Mouse (Mus musculus) liver, embryonic 16.5 days (tissue): ENCODE results near the gene Rora. TPM values are rescaled to one million over a fixed set of nuclear protein-coding genes. Genes with fewer than 3 reads are reported as not detected.
A peak's percentile ranks its signal among the peaks of the same experiment; 100 is the strongest.

Experiments used
- ATAC-seq: fragments of 200-750 bp; cut with Nextera tagmentation; 2 replicates; pipeline ENCODE4 v1.8.0; 2017; ENCODE audit warnings: low read depth, mild to moderate bottlenecking, moderate number of reproducible peaks, moderate library complexity
- H3K27ac ChIP-seq: fragments of 300-500 bp; sonication (generic); 2 replicates; pipeline ENCODE4 v1.5.1; 2014; ENCODE audit warnings: mild to moderate bottlenecking, low read length
- H3K27me3 ChIP-seq: fragments of 300-500 bp; sonication (generic); 2 replicates; pipeline ENCODE4 v1.6.1; 2014; ENCODE audit warnings: low read depth, low read length, mixed read lengths; ENCODE audit not compliant: control insufficient read depth, insufficient read depth
- H3K36me3 ChIP-seq: fragments of 300-500 bp; sonication (generic); 2 replicates; pipeline ENCODE4 v1.6.1; 2014; ENCODE audit warnings: mild to moderate bottlenecking; ENCODE audit not compliant: control insufficient read depth, insufficient read depth
- H3K4me1 ChIP-seq: fragments of 300-500 bp; sonication (generic); 2 replicates; pipeline ENCODE4 v1.6.1; 2014; ENCODE audit warnings: low read depth, low read length, mixed read lengths; ENCODE audit not compliant: control insufficient read depth
- H3K4me2 ChIP-seq: fragments of 300-500 bp; sonication (generic); 2 replicates; pipeline ENCODE4 v1.6.1; 2014; ENCODE audit warnings: low read depth, low read length, mixed read lengths
- H3K4me3 ChIP-seq: fragments of 300-500 bp; sonication (generic); 2 replicates; pipeline ENCODE4 v1.5.1; 2014; ENCODE audit warnings: low read depth, mild to moderate bottlenecking, low read length
- H3K9ac ChIP-seq: fragments of 300-500 bp; sonication (generic); 2 replicates; pipeline ENCODE4 v1.6.1; 2014; ENCODE audit warnings: low read depth, low read length
- H3K9me3 ChIP-seq: fragments of 300-500 bp; sonication (generic); replicated peaks from 2 replicates; pipeline ENCODE4 v1.6.1; 2016; ENCODE audit warnings: low read length; ENCODE audit not compliant: control insufficient read depth
- WGBS: fragments of 180-500 bp; shearing (Covaris S2); extraction: QIAGEN DNeasy Blood & Tissue Kit; methylation state at CpG from one replicate; pipeline ENCODE4 v1.1.7; 2014; ENCODE audit not compliant: insufficient replicate concordance; 5-methylcytosine and 5-hydroxymethylcytosine counted together
- polyA plus RNA-seq: library from polyadenylated mRNA; unstranded; fragments of >200 nt; fragmentation: Nextera tagmentation; extraction: Ambion mirVana; gene quantifications from 2 replicates; pipeline ENCODE4 v1.2.1, GENCODE M21; 2015

Gene Rora
- polyA plus RNA-seq, 1 experiment from 2014 or later: 10.6 TPM

DNA sequence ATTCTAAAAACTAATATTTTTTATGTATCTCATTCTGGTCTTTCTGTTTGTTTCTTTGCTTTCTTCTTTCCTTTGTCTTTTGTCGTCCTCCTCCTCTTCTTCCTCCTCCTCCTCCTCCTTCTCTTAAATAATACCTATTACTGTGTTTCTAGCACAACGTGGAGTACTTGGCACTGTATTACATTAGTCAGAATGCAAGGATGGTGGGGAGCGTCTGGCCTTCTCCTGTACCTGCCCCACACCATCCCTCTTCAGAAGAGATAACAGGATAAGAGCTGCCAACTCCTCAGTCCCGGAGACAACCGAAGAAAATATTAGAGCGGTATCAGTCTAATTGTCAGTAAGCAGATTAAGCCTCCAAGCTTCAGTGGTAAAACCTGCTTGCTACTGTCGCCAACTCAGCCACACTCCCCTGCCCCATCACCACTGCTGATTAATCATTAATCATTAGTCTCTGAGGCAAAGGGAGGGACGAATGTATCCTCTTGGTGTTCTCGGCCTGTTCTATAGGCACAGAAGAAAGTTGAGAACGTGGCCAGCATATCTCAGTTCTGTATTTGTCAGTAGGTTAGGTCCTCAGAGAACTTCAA, 521.0 kb downstream of the Rora start:
- 23% methylated on average over 10 of the region's 10 CpGs for WGBS
- no peak overlapping the region for H3K27ac ChIP-seq
- no peaks in the 10 kb centered on the region for H3K4me1 ChIP-seq
- peak; percentile 67 for ATAC-seq
- H3K4me2 ChIP-seq: peak overlapping the region; percentile 6; the same call in 1 of the 2 replicates
- no peaks in the 10 kb centered on the region for H3K36me3 ChIP-seq
- H3K9ac ChIP-seq: no peak overlapping the region
- no peak overlapping the region for H3K4me3 ChIP-seq
- H3K27me3 ChIP-seq: no peaks in the 10 kb centered on the region
- H3K9me3 ChIP-seq: no peaks in the 10 kb centered on the region

DNA sequence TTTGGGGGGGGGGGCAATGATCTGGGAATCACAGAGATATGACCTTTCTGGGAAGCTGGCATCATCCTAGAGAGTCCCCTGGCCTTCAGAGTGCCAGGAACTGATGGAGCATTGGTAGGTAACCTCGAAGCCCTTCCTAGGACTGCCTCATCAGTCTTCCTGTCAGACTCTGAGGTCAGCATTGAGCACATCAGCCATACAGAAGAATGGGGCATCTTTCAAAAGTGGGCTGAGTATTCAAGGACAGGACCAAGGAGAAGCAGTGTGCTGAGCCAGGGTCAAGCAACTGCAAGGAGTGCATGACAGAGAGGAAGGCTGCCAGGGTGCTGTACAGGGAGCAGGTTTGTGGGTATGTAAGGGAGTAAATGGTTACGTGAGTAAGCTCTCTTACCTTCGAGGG, 523.4 kb downstream of the Rora start:
- WGBS: 53% methylated on average over 3 of the region's 3 CpGs
- no peaks in the 10 kb centered on the region for H3K27me3 ChIP-seq

DNA sequence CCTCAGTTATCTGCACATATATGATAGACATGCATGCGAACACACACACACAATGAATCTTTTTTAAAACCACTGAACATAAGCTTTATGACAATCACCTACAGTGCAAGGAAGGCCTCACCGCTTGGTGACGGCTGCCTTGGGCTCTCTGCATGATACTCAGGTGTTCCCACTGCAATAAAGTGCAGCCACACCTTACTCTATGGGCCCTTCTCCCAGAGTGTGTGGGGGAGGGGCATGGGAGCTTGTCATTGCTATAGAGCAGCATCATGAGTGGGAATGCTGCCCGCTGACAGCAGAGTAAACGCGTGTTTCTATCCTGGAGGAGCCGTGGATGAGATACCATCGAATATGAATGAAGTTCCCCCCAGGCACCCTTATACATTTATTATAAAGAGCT, 525.6 kb downstream of the Rora start:
- Histone ChIP-seq H3K27me3 (no peaks in the 10 kb centered on the region), H3K4me3 (no peak overlapping the region), H3K4me2 (no peak overlapping the region), H3K9ac (no peak overlapping the region), H3K27ac (no peak overlapping the region), H3K4me1 (no peaks in the 10 kb centered on the region), H3K9me3 (no peaks in the 10 kb centered on the region), H3K36me3 (no peaks in the 10 kb centered on the region)
- WGBS: 83% methylated on average over 8 of the region's 8 CpGs
- ATAC-seq: no peak

More for the DNA sequence above, 523.4 kb downstream of the Rora start:
- H3K9me3 ChIP-seq: no peaks in the 10 kb centered on the region
- H3K4me3 ChIP-seq: no peak overlapping the region
- no peak overlapping the region for H3K27ac ChIP-seq
- H3K4me2 ChIP-seq: no peak overlapping the region
- H3K36me3 ChIP-seq: no peaks in the 10 kb centered on the region
- H3K9ac ChIP-seq: no peak overlapping the region
- ATAC-seq: no peak
- no peaks in the 10 kb centered on the region for H3K4me1 ChIP-seq

DNA sequence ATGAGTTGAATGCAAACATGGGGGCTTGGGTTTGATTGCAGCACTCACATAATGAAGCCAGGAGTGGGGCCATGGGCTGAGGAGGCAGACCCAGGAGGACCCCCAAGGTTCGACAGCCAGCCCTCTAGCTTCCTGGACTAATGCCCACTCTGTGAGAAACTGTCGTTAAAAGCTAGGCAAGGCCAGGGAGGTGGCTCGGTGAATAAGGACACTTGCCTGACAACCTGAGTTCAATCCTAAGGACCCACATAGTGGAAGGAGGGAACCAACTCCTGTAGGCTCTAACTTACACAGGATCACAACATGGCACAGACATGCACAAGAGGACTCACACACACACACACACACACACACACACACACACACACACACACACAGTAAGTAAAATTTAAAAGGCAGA, 527.4 kb downstream of the Rora start:
- ATAC-seq: 0 out of 2 replicates have a peak, but pooled peaks have one; percentile 7
- Histone ChIP-seq H3K27me3 (no peaks in the 10 kb centered on the region), H3K36me3 (no peaks in the 10 kb centered on the region), H3K27ac (peak overlapping the region; percentile 31), H3K4me3 (no peak overlapping the region), H3K4me1 (no peaks in the 10 kb centered on the region), H3K9me3 (no peaks in the 10 kb centered on the region), H3K9ac (no peak overlapping the region), H3K4me2 (no peak overlapping the region)
- 35% methylated on average over 3 of the region's 3 CpGs for whole genome bisulfite sequencing

DNA sequence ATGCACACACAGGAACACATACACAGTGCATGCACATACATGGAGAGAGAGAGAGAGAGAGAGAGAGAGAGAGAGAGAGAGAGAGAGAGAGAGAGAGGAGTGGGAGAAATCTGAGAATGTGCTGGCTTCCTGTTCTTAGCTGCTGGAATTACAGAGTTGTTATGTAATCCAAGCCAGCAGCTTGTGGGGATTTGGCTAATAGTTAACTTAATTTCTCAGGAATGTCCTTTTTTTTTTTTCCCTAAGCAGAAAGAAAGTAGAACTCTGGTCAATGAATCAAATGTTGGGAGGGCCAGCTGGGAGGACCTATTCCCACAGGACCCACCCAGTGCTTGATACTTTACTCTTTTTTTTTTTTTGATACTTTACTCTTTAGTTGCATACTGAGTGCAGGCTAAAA, 527.8 kb downstream of the Rora start:
- peak overlapping the region; percentile 31 for H3K27ac ChIP-seq
- H3K9me3 ChIP-seq: no peaks in the 10 kb centered on the region
- ATAC-seq: 0 out of 2 replicates have a peak, but pooled peaks have one; percentile 19
- no peak overlapping the region for H3K9ac ChIP-seq
- no peak overlapping the region for H3K4me3 ChIP-seq
- H3K36me3 ChIP-seq: no peaks in the 10 kb centered on the region
- no peaks in the 10 kb centered on the region for H3K4me1 ChIP-seq
- no peaks in the 10 kb centered on the region for H3K27me3 ChIP-seq
- no peak overlapping the region for H3K4me2 ChIP-seq

DNA sequence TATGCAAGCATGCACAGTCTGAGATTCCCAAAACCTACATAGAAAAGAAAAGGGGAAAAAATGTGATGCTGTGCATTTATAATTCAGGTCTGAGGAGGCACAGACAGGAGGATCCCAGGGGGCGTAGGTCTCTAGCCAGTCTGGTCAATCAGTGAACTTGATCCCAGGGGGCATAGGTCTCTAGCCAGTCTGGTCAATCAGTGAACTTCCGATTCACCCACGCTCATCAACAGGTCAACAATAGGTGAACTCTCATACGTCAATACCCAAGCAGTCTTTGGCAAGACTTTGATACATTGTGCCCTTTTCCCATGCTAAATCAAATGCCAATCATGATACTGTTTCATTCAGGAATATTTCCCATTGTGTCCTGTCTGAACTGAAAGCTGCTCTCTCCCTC, 530.3 kb downstream of the Rora start:
- ATAC-seq: peak; percentile 75
- H3K4me1 ChIP-seq: no peaks in the 10 kb centered on the region
- no peaks in the 10 kb centered on the region for H3K27me3 ChIP-seq
- H3K4me2 ChIP-seq: no peak overlapping the region
- H3K9me3 ChIP-seq: no peaks in the 10 kb centered on the region
- H3K9ac ChIP-seq: no peak overlapping the region
- no peak overlapping the region for H3K4me3 ChIP-seq
- no peaks in the 10 kb centered on the region for H3K36me3 ChIP-seq
- H3K27ac ChIP-seq: no peak overlapping the region; the same call in 1 of the 2 replicates
- 54% methylated on average over 4 of the region's 4 CpGs for WGBS

GRCm38 (mm10) chr9:69190726-69191125, 537.1 kb downstream of the Rora start:
- Histone ChIP-seq H3K9ac (no peak overlapping the region), H3K4me2 (no peak overlapping the region), H3K4me1 (no peaks in the 10 kb centered on the region), H3K27ac (no peak overlapping the region), H3K27me3 (no peaks in the 10 kb centered on the region), H3K36me3 (no peaks in the 10 kb centered on the region), H3K9me3 (no peaks in the 10 kb centered on the region), H3K4me3 (no peak overlapping the region)
- 0% methylated on average over 1 of the region's 1 CpGs for WGBS
- no peak for ATAC-seq

- no peak overlapping the region for H3K4me3 ChIP-seq
- H3K36me3 ChIP-seq: no peaks in the 10 kb centered on the region
- 64% methylated on average over 8 of the region's 8 CpGs for WGBS
- H3K4me2 ChIP-seq: no peak overlapping the region
- no peak for ATAC-seq
- H3K27ac ChIP-seq: no peak overlapping the region
- H3K27me3 ChIP-seq: no peaks in the 10 kb centered on the region
- no peak overlapping the region for H3K9ac ChIP-seq
- H3K4me1 ChIP-seq: no peaks in the 10 kb centered on the region
- H3K9me3 ChIP-seq: no peaks in the 10 kb centered on the region
These were observed 538.9 kb downstream of the Rora start for GRCm38 (mm10) chr9:69192446-69192845.

DNA sequence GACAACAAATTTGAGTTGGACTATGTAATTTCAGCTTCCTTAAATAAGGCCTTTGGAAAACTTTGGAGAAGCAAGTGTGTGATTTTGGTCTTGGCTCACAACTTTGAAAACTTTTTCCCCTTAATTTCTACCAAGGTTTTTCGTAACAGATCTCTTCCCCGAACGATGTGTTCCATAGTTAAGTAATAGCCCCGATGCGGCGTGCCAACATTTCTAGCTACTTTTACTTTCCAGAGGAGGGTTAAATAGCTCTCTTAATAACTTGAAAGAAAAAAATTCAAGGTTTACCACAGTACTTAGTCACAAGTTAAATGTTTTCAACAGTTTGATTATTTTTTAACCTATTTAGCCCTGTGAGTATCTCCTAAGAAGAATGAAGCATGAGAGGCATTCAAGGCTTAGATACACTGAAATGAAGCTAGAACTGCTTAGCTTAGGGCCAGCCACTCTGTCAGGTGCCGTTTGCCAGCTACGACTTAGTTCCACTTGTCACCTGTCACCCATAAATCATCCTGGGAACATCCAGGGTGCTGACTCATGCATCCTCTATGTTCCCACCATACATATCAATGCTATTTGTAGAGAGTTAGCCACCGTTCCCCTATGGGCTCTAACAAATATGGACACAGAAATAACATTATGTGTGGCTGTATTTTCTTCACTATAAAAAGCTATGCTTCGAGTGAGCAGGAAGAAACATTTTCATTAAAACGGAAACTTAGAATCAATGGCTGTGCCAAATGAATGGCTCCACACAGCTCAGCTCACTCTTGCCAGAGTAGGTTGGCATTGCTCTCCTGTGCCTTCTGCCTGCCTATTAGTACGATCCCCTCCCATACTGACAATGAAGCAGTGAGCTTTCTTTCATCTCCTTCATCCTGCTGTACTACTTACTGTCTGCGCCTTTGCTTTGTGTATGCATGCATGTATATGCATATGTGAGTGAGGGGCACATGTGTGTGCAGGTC, 541.3 kb downstream of the Rora start:
- H3K4me1 ChIP-seq: no peaks in the 10 kb centered on the region
- no peaks in the 10 kb centered on the region for H3K9me3 ChIP-seq
- H3K4me3 ChIP-seq: no peak overlapping the region
- H3K27ac ChIP-seq: no peak overlapping the region
- H3K36me3 ChIP-seq: no peaks in the 10 kb centered on the region
- no peaks in the 10 kb centered on the region for H3K27me3 ChIP-seq
- no peak for ATAC-seq
- H3K4me2 ChIP-seq: no peak overlapping the region
- no peak overlapping the region for H3K9ac ChIP-seq
- WGBS: 56% methylated on average over 13 of the region's 13 CpGs
